Comparison of ENCODE assay signal across 8 mouse cellular contexts in the genomic region with DNA sequence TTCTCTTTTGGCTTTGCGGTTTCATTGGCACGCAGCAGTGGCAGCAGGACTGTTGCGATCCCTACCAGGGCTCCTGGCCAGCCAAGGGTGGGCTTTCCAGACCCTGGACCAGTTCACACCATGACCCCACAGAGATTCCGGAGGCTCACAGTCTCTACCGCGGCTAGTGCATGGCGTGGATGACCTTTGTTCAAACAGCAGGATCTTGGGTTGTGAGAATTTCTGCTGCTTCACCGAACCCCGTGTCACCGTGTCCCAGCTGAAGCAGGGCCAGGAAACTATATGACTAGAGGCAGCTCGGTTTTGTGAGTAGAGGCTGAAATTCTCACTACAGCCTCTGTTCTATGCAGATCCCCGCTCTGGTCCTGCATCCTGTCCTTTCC. TPM values are rescaled to one million over a fixed set of nuclear protein-coding genes. Genes with fewer than 3 reads are reported as not detected.
DNase-seq lines count a peak whose midpoint lies in the region; ATAC-seq and TF ChIP-seq lines count a peak whose summit lies in the region.
"Had no signal": no experiment of that assay in that cellular context is flagged by ENCODE, and none has a peak within 500 bp of the region (broad histone marks: within the 10 kb centered on the region; RNA-seq: fewer than 3 reads in every experiment).

No protein-coding gene starts in this region.

- no peaks in the 10 kb centered on the region for H3K27me3 ChIP-seq in lung, embryonic 16.5 days (ENCODE audit: control insufficient read depth, insufficient read depth, low read depth, low read length)
- no peaks in the 10 kb centered on the region for H3K27me3 ChIP-seq in forebrain, embryonic 13.5 days
- no peaks in the 10 kb centered on the region for H3K27me3 ChIP-seq in hindbrain, embryonic 16.5 days (replicated peaks; ENCODE audit: control insufficient read depth, insufficient read depth, low read length)
- H3K27me3 ChIP-seq in liver, postnatal 0 days (ENCODE audit: insufficient read depth, low read length): no peaks in the 10 kb centered on the region
- H3K27me3 ChIP-seq: liver, embryonic 13.5 days had no signal

- H3K9me3 ChIP-seq in lung, embryonic 16.5 days (ENCODE audit: control insufficient read depth, low read length): no peaks in the 10 kb centered on the region
- no peaks in the 10 kb centered on the region for H3K9me3 ChIP-seq in forebrain, embryonic 13.5 days (replicated peaks)
- H3K9me3 ChIP-seq in hindbrain, embryonic 16.5 days (ENCODE audit: control insufficient read depth, low read length): no peaks in the 10 kb centered on the region
- no peaks in the 10 kb centered on the region for H3K9me3 ChIP-seq in liver, postnatal 0 days (ENCODE audit: low read length)
- H3K9me3 ChIP-seq: liver, embryonic 13.5 days had no signal

- WGBS in lung, embryonic 16.5 days: 54% methylated on average over 12 of the region's 12 CpGs
- 42% methylated on average over 12 of the region's 12 CpGs for WGBS in forebrain, embryonic 13.5 days
- WGBS in hindbrain, embryonic 16.5 days: 35% methylated on average over 12 of the region's 12 CpGs
- 55% methylated on average over 12 of the region's 12 CpGs for WGBS in liver, postnatal 0 days (ENCODE audit: insufficient replicate concordance)

- ATAC-seq in lung, embryonic 16.5 days (ENCODE audit: low read depth): peak; percentile 32; the same call in 1 of the 2 replicates
- ATAC-seq in forebrain, embryonic 13.5 days: peak; percentile 73
- ATAC-seq in hindbrain, embryonic 16.5 days: peak; percentile 86
- ATAC-seq in liver, postnatal 0 days: no peak

- H3K4me2 ChIP-seq in lung, embryonic 16.5 days (ENCODE audit: low read depth, low read length): peak overlapping the region; percentile 44
- H3K4me2 ChIP-seq in forebrain, embryonic 13.5 days: peak overlapping the region; percentile 46
- H3K4me2 ChIP-seq in hindbrain, embryonic 16.5 days (ENCODE audit: low read length): peak overlapping the region; percentile 44
- H3K4me2 ChIP-seq in liver, postnatal 0 days (ENCODE audit: low read depth, low read length): 0 out of 2 replicates have a peak overlapping the region, but pooled peaks have one; percentile 29
- H3K4me2 ChIP-seq: liver, embryonic 13.5 days had no signal

- peak overlapping the region; percentile 37 for H3K9ac ChIP-seq in lung, embryonic 16.5 days (ENCODE audit: low read length)
- H3K9ac ChIP-seq in forebrain, embryonic 13.5 days: no peak overlapping the region
- H3K9ac ChIP-seq in hindbrain, embryonic 16.5 days (ENCODE audit: low read depth, low read length): peak overlapping the region; percentile 42; the same call in 1 of the 2 replicates
- no peak overlapping the region for H3K9ac ChIP-seq in liver, postnatal 0 days (replicated peaks)
- H3K9ac ChIP-seq: liver, embryonic 13.5 days had no signal

- H3K4me1 ChIP-seq in lung, embryonic 16.5 days (replicated peaks; ENCODE audit: control insufficient read depth, insufficient read depth, low read length): peaks cover 14% of the 10 kb centered on the region
- H3K4me1 ChIP-seq in forebrain, embryonic 13.5 days: no peaks in the 10 kb centered on the region
- peaks cover 2% of the 10 kb centered on the region; the same call in 1 of the 2 replicates for H3K4me1 ChIP-seq in hindbrain, embryonic 16.5 days (ENCODE audit: control insufficient read depth, insufficient read depth, low read depth, low read length)
- H3K4me1 ChIP-seq in liver, postnatal 0 days (ENCODE audit: insufficient read depth): peaks cover 20% of the 10 kb centered on the region

- H3K36me3 ChIP-seq in lung, embryonic 16.5 days (ENCODE audit: control insufficient read depth, insufficient read depth, low read length): no peaks in the 10 kb centered on the region
- H3K36me3 ChIP-seq in forebrain, embryonic 13.5 days (ENCODE audit: poor library complexity, severe bottlenecking): no peaks in the 10 kb centered on the region
- H3K36me3 ChIP-seq in hindbrain, embryonic 16.5 days (ENCODE audit: control insufficient read depth, insufficient read depth, low read length): no peaks in the 10 kb centered on the region
- no peaks in the 10 kb centered on the region for H3K36me3 ChIP-seq in liver, postnatal 0 days (replicated peaks; ENCODE audit: insufficient read depth, low read length)
- H3K36me3 ChIP-seq: liver, embryonic 13.5 days had no signal

- H3K4me3 ChIP-seq in lung, embryonic 16.5 days (ENCODE audit: low read length): peak overlapping the region; percentile 29
- H3K4me3 ChIP-seq in forebrain, embryonic 13.5 days: no peak overlapping the region
- peak overlapping the region; percentile 13 for H3K4me3 ChIP-seq in hindbrain, embryonic 16.5 days (ENCODE audit: low read length)
- no peak overlapping the region for H3K4me3 ChIP-seq in liver, postnatal 0 days (ENCODE audit: low read depth, low read length)
- H3K4me3 ChIP-seq: liver, embryonic 13.5 days had no signal

- H3K27ac ChIP-seq in lung, embryonic 16.5 days (ENCODE audit: low read length): peak overlapping the region; percentile 74
- H3K27ac ChIP-seq in forebrain, embryonic 13.5 days: no peak overlapping the region; the same call in 1 of the 2 replicates
- H3K27ac ChIP-seq in hindbrain, embryonic 16.5 days (ENCODE audit: low read depth, low read length): peak overlapping the region; percentile 65
- H3K27ac ChIP-seq in liver, postnatal 0 days (ENCODE audit: low read depth): no peak overlapping the region; the same call in 1 of the 2 replicates
- H3K27ac ChIP-seq: liver, embryonic 13.5 days had no signal

- no peak for TF ChIP-seq EP300 in liver, postnatal 0 days (IDR thresholded peaks at IDR 0.05; ENCODE audit: low read depth)

- DNase-seq in lung, postnatal 4 days: no peak
- DNase-seq in liver, postnatal 0 days: no peak
- no peak for DNase-seq in spleen, adult 12 weeks (ENCODE audit: low spot score)
- no peak for DNase-seq in frontal cortex, postnatal 25 days (ENCODE audit: low spot score in 2 of 2)
- DNase-seq: liver, embryonic 13.5 days had no signal

- TF ChIP-seq CTCF in liver, postnatal 0 days (IDR thresholded peaks at IDR 0.05; ENCODE audit: low read depth): no peak

RNA-seq across cellular contexts. Expression of gene Fmo1, which starts 7.7 kb away (rescaled TPM):
- 29.2 and 41.0 TPM in 2 replicates for polyA plus RNA-seq in lung, embryonic 16.5 days (2015; fragmentation: Nextera tagmentation; extraction: Ambion mirVana)
- 9.4 and 10.6 TPM in 2 replicates for polyA plus RNA-seq in forebrain, embryonic 13.5 days (2015; fragmentation: Nextera tagmentation; extraction: Ambion mirVana)
- polyA plus RNA-seq in hindbrain, embryonic 16.5 days (2015; fragmentation: Nextera tagmentation; extraction: Ambion mirVana): 39.6 and 42.2 TPM in 2 replicates
- polyA plus RNA-seq in liver, postnatal 0 days (2015; fragmentation: Nextera tagmentation; extraction: Ambion mirVana): 49.7 and 51.5 TPM in 2 replicates

RNA-seq across cellular contexts. Expression of gene Fmo2, which starts 39.8 kb away (rescaled TPM):
- polyA plus RNA-seq in lung, embryonic 16.5 days (2015; fragmentation: Nextera tagmentation; extraction: Ambion mirVana): 48.3 and 70.3 TPM in 2 replicates
- polyA plus RNA-seq in forebrain, embryonic 13.5 days (2015; fragmentation: Nextera tagmentation; extraction: Ambion mirVana): 0.09 TPM in 1 of 2 replicates, not detected in the other
- 0.09 and 0.29 TPM in 2 replicates for polyA plus RNA-seq in hindbrain, embryonic 16.5 days (2015; fragmentation: Nextera tagmentation; extraction: Ambion mirVana)
- polyA plus RNA-seq in liver, postnatal 0 days (2015; fragmentation: Nextera tagmentation; extraction: Ambion mirVana): 0.55 and 0.62 TPM in 2 replicates

RNA-seq across cellular contexts. Expression of gene Fmo4, which starts 45.0 kb away (rescaled TPM):
- polyA plus RNA-seq in lung, embryonic 16.5 days (2015; fragmentation: Nextera tagmentation; extraction: Ambion mirVana): 2.4 and 3.3 TPM in 2 replicates
- 0.31 TPM in 1 of 2 replicates, not detected in the other for polyA plus RNA-seq in forebrain, embryonic 13.5 days (2015; fragmentation: Nextera tagmentation; extraction: Ambion mirVana)
- 0.54 and 0.78 TPM in 2 replicates for polyA plus RNA-seq in hindbrain, embryonic 16.5 days (2015; fragmentation: Nextera tagmentation; extraction: Ambion mirVana)
- 5.2 and 6.0 TPM in 2 replicates for polyA plus RNA-seq in liver, postnatal 0 days (2015; fragmentation: Nextera tagmentation; extraction: Ambion mirVana)

Comparison
In these comparisons a context has a peak if more than half of its experiments do, and no peak if none do; other contexts are left out.
1. H3K27ac ChIP-seq: peak in lung, embryonic 16.5 days (single experiment) and hindbrain, embryonic 16.5 days (single experiment); none in forebrain, embryonic 13.5 days (single experiment) and liver, postnatal 0 days (single experiment).
2. H3K4me3 ChIP-seq: peak in lung, embryonic 16.5 days (single experiment) and hindbrain, embryonic 16.5 days (single experiment); none in forebrain, embryonic 13.5 days (single experiment) and liver, postnatal 0 days (single experiment).
3. H3K9ac ChIP-seq: peak in lung, embryonic 16.5 days (single experiment) and hindbrain, embryonic 16.5 days (single experiment); none in forebrain, embryonic 13.5 days (single experiment) and liver, postnatal 0 days (single experiment).
4. RNA of gene Fmo2, which starts 39.8 kb away (polyA plus RNA-seq): 48.3 to 70.3 TPM in lung, embryonic 16.5 days; 0.55 to 0.62 TPM in liver, postnatal 0 days, 0.09 to 0.29 TPM in hindbrain, embryonic 16.5 days and 0.09 TPM in forebrain, embryonic 13.5 days; every median in the first group is over 10 times any median in the second.
5. Peak in every context shown above with its lines, with median percentiles within 50 percentile points of each other: H3K4me2 ChIP-seq.